Mouse (Mus musculus) cortical plate, adult 2 months (tissue): ENCODE measurements at regions not wholly inside any gene's neighbourhood (a gene's known extent, or its start where the extent isn't known, plus 50 kb on each side); places are given as distances from the start of the nearest gene placed in this dataset.

ENCODE experiments used
- CTCF ChIP-seq: fragments of 200-500 bp; IDR thresholded peaks from 2 replicates; pipeline ENCODE4 v1.5.1; 2011; ENCODE audit warnings: mild to moderate bottlenecking, control low read depth, low read length; ENCODE audit not compliant: insufficient read depth; ENCODE audit errors: extremely low read depth
- POLR2A ChIP-seq: fragments of 200-500 bp; IDR thresholded peaks from 2 replicates; pipeline ENCODE4 v1.6.1; 2011; ENCODE audit warnings: mild to moderate bottlenecking, low read length, control low read depth; ENCODE audit not compliant: insufficient read depth; ENCODE audit errors: extremely low read depth

GRCm38 (mm10) chr6:22801908-22802307 is 73.4 kb upstream of the Ptprz1 start:
- TF ChIP-seq POLR2A (no peak), CTCF (no peak)
